Mouse (Mus musculus) limb, embryonic 10.5 days (tissue): ENCODE results near the gene Cpm. TPM values are rescaled to one million over a fixed set of nuclear protein-coding genes. Genes with fewer than 3 reads are reported as not detected.
A peak's percentile ranks its signal among the peaks of the same experiment; 100 is the strongest.

Source experiments
- DNase-seq: peaks from one replicate; pipeline ENCODE4 v3.0.0-alpha.2; 2017; ENCODE audit warnings: low spot score
- H3K27ac ChIP-seq: fragments of 300-500 bp; sonication (generic); 2 replicates; pipeline ENCODE4 v1.5.1; 2016; ENCODE audit warnings: mild to moderate bottlenecking
- H3K27me3 ChIP-seq: fragments of 300-500 bp; sonication (generic); 2 replicates; pipeline ENCODE4 v1.6.1; 2016; ENCODE audit warnings: low read depth, mild to moderate bottlenecking; ENCODE audit not compliant: poor library complexity, severe bottlenecking
- H3K36me3 ChIP-seq: fragments of 300-500 bp; sonication (generic); 2 replicates; pipeline ENCODE4 v1.6.1; 2016; ENCODE audit warnings: mild to moderate bottlenecking, moderate library complexity
- H3K4me1 ChIP-seq: fragments of 300-500 bp; sonication (generic); 2 replicates; pipeline ENCODE4 v1.6.1; 2016
- H3K4me3 ChIP-seq: fragments of 300-500 bp; sonication (generic); 2 replicates; pipeline ENCODE4 v1.5.1; 2016; ENCODE audit warnings: mild to moderate bottlenecking, moderate library complexity
- H3K9me3 ChIP-seq: fragments of 300-500 bp; sonication (generic); replicated peaks from 2 replicates; pipeline ENCODE4 v1.6.1; 2016; ENCODE audit warnings: mild to moderate bottlenecking
- WGBS: fragments of 180-500 bp; shearing (Covaris S2); methylation state at CpG from one replicate; pipeline ENCODE4 v1.1.7; 2016; 5-methylcytosine and 5-hydroxymethylcytosine counted together
- polyA plus RNA-seq: library from polyadenylated mRNA; unstranded; fragments of >200 nt; fragmentation: Nextera tagmentation; extraction: Ambion mirVana; gene quantifications from 2 replicates; pipeline ENCODE4 v1.2.1, GENCODE M21; 2016

The Cpm gene
- polyA plus RNA-seq, 1 experiment from 2014 or later, result 31.5 TPM

DNA sequence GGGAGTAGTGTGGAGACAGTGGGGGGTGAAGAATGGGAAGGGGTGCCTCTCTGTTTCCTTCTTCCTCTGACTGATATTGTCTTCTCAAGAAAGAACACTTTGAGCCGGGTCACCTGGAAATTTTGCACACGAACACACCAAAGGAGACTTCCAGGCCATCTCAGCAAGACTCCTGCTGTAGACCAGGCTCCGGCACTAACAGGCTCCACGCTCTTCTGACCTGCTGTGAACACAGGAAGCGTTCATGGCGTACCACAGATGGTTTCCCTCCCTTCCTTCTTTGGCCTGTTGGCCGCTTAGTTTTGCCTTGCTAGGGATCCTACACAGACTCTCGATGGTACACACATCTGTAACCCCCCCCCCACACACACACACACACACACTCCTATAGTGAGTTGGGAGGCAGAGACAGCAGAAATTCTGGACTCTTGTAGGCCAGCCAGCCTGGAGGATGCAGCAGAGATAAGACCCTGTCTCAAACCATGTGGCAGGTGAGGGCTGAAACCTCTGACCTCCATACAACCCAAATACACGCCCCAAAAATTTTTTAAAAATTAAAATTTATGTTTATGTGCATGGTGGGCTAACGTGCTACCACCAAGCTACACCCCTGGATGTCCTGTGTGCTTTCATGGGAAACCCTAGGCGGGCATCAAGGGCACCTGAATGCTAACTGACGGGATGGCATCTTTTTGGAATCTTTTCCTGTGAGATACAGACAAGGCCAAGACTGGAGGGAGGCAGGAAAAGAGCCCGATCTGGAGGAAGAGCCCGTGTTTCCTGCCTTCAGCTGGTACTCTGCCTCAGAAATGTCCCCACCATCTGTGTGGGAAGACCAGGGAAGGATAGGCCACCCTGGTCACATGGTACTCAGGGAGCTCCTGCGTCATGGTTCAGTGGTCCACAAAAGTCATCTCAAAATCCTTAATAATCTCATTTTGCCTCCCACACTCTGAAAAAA lies 23.7 kb upstream of the Cpm start:
- peak overlapping the region; percentile 40; the same call in 1 of the 2 replicates for H3K27ac ChIP-seq
- no peak for DNase-seq
- H3K4me3 ChIP-seq, result no peak overlapping the region
- peaks cover 14% of the 10 kb centered on the region for H3K4me1 ChIP-seq
- no peaks in the 10 kb centered on the region for H3K36me3 ChIP-seq
- 88% methylated on average over 15 of the region's 15 CpGs for WGBS
- H3K27me3 ChIP-seq, result no peaks in the 10 kb centered on the region
- no peaks in the 10 kb centered on the region for H3K9me3 ChIP-seq

- H3K9me3 ChIP-seq, result no peaks in the 10 kb centered on the region
- H3K27ac ChIP-seq, result peak overlapping the region; percentile 39; the same call in 1 of the 2 replicates
- H3K36me3 ChIP-seq, result no peaks in the 10 kb centered on the region
- H3K4me3 ChIP-seq, result no peak overlapping the region
- WGBS, result 81% methylated on average over 5 of the region's 5 CpGs
- no peak for DNase-seq
- H3K4me1 ChIP-seq, result peaks cover 9% of the 10 kb centered on the region
- H3K27me3 ChIP-seq, result no peaks in the 10 kb centered on the region
Measured at GRCm38 (mm10) chr10:117606423-117606822, 22.9 kb upstream of the Cpm start.

DNA sequence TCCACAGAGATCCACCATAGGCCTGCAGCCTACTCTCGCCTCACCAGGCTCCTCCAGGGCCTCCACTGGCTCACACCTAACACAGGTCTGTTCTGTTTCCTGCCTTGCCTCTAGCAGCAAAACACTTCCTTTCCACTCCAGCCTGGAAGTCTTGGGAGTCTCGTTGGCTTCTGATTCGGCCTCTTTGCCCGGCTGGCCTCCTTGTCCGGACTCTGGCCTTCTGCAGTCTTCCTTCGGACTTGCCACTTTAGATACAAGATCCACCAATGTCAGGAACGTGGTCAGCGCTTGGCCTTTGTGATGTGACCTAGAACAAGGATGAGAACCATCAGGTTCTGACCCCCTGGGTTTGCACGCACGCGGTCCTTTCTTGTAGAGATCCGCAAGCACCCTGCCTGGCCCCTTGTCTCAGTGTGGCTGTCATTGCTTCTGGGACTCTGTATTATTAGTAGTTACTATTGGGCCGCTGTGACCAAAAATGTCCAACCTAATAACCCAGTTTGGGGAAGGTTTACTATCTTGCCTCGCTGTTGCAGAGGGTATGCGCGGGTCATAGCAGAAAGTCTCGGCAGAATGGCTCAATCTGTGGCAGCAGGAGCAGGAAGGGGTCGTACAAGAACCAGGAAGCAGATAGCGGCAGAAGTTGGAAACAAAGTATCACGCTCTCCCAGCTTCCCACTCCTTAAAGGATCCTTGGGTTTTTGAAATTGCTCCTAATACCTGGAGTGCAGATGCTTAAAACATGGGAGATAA lies 22.1 kb upstream of the Cpm start:
- DNase-seq, result no peak
- no peak overlapping the region for H3K4me3 ChIP-seq
- no peaks in the 10 kb centered on the region for H3K9me3 ChIP-seq
- 94% methylated on average over 20 of the region's 20 CpGs for WGBS
- H3K27me3 ChIP-seq, result no peaks in the 10 kb centered on the region
- peaks cover 4% of the 10 kb centered on the region for H3K4me1 ChIP-seq
- peak overlapping the region; percentile 39; the same call in 1 of the 2 replicates for H3K27ac ChIP-seq
- H3K36me3 ChIP-seq, result no peaks in the 10 kb centered on the region

DNA sequence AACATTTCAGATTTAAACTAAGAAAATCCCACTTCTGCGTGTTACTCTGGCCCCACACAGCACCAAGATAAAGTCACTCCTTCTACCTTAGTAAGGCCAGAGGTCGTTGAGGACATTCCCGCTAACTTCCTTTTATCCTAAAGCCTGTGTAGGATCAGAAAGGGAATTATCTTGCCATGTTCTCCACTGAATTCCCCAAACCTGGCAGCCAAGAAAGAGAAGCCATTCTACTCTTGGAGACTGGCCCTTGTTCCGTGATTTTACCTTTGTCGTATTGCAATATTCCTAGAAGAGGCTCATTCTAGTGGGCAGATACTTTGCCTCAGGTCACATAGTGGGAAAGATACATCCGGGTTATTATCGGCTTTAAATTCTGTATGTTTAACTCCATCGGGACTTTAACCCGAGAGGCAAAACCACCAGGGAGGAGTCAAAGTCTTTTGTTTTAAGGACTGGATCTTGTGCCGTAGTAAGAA lies 21.5 kb upstream of the Cpm start:
- H3K9me3 ChIP-seq, result no peaks in the 10 kb centered on the region
- H3K27ac ChIP-seq, result no peak overlapping the region
- WGBS, result 94% methylated on average over 10 of the region's 10 CpGs
- H3K36me3 ChIP-seq, result no peaks in the 10 kb centered on the region
- peaks cover 4% of the 10 kb centered on the region for H3K4me1 ChIP-seq
- no peaks in the 10 kb centered on the region for H3K27me3 ChIP-seq
- DNase-seq, result no peak
- no peak overlapping the region for H3K4me3 ChIP-seq

DNA sequence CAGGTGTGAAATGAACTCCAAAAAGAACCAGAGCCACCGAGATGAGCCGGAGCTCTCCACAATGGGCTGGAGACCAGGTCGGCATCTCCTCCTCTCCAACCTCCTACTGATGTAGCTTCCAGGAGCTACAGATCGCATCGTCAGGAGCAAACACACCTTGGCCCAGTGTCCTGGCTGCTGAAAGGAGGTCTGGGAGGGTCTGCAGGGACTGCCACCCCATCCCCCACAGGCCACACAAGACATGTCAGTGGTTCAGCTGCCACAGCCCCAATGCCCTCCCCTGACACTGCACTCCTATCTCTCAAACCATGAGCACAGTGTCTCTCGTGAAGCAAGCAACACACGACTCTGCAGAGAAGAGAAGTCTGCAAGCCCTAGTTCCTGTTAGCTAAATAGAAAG lies 20.8 kb upstream of the Cpm start:
- 90% methylated on average over 7 of the region's 7 CpGs for WGBS

GRCm38 (mm10) chr10:117608988-117609809 lies 20.1 kb upstream of the Cpm start:
- Histone ChIP-seq H3K27ac (no peak overlapping the region), H3K4me1 (peaks cover 4% of the 10 kb centered on the region), H3K9me3 (no peaks in the 10 kb centered on the region), H3K36me3 (no peaks in the 10 kb centered on the region), H3K4me3 (no peak overlapping the region), H3K27me3 (no peaks in the 10 kb centered on the region)
- no peak for DNase-seq
- WGBS, result 89% methylated on average over 7 of the region's 7 CpGs

More for the DNA sequence above, 20.8 kb upstream of the Cpm start:
- Histone ChIP-seq H3K27me3 (no peaks in the 10 kb centered on the region), H3K9me3 (no peaks in the 10 kb centered on the region), H3K27ac (no peak overlapping the region), H3K4me1 (peaks cover 4% of the 10 kb centered on the region), H3K4me3 (no peak overlapping the region), H3K36me3 (no peaks in the 10 kb centered on the region)
- no peak for DNase-seq

DNA sequence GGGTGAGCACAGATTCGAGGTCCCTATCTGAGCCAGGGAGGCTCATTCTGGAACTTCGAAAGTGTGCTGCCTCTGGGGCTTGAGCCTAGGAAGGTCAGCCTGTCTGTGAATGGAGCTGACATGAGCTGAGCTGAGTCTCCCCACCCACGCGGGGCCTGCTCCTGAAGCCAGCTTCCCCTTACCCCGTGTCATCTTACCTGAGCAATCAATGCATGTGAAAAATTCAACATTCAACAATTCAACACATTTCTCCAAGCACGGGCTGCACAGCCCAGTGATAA lies 19.6 kb upstream of the Cpm start:
- DNase-seq, result no peak
- Histone ChIP-seq H3K27ac (no peak overlapping the region), H3K4me1 (peaks cover 4% of the 10 kb centered on the region), H3K36me3 (no peaks in the 10 kb centered on the region), H3K9me3 (no peaks in the 10 kb centered on the region), H3K4me3 (no peak overlapping the region), H3K27me3 (no peaks in the 10 kb centered on the region)
- 93% methylated on average over 6 of the region's 6 CpGs for WGBS

DNA sequence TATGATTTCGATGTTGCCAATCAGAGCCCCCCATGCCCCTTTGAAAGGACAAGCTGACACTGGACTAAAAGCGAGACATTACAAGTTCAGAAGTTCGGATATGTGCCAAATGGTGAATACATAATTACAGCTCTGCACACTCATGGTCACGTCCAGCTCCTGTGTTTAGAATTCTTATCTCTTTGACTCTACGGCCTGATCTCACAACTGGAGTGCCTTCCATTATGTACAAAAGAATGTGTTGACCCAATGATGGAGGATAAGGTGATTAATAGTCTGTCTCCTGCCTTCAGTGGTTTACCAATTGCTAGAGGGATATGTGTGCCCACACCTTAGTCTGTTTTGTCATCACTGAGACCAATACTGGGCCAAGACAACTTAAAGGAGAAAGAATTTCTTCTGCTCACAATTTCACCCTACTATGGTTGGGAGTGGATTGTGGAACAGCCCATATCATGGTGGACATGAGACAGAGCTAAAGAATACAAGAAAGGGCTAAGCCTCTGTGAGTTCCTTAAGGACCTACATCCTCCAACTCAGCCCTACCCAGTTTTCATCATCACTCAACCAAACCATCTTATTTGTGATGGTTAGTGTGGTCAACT lies 19.0 kb upstream of the Cpm start:
- Histone ChIP-seq H3K9me3 (no peaks in the 10 kb centered on the region), H3K27me3 (no peaks in the 10 kb centered on the region), H3K4me3 (no peak overlapping the region), H3K4me1 (peaks cover 2% of the 10 kb centered on the region), H3K27ac (no peak overlapping the region), H3K36me3 (no peaks in the 10 kb centered on the region)
- 92% methylated on average over 5 of the region's 5 CpGs for WGBS
- DNase-seq, result no peak

DNA sequence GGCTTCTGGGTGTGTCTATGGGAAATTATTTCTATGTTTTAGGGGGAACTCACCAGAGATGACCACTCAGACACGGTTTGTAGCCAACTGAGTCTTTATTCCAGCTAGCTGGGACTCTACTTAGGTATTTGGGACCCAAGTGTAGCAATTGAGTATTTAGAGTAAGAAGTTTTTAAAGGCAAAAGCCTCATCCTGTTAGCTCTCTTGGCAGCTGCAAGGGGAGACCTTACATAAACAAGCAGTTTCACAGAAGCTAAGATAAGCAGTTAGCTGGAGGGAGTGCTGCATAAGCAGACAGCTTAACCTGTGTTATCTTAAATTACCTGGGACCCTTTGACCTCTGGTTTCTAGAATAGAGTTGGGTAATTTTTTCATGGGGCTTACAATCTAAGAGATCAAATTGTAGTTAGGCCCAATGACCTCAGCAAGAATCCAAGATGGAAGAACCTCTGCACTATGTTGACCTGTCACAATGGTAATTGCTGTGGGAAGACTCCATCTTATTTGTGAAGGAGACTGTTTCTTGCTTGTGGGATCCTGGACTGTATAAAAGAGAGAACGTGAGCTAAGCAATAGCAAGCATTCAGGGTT lies 18.4 kb upstream of the Cpm start:
- Histone ChIP-seq H3K4me3 (no peak overlapping the region), H3K27ac (no peak overlapping the region), H3K4me1 (no peaks in the 10 kb centered on the region), H3K36me3 (no peaks in the 10 kb centered on the region), H3K27me3 (no peaks in the 10 kb centered on the region), H3K9me3 (no peaks in the 10 kb centered on the region)
- DNase-seq, result no peak
- WGBS, result 80% methylated on average over 2 of the region's 2 CpGs

- H3K27me3 ChIP-seq, result no peaks in the 10 kb centered on the region
- H3K4me1 ChIP-seq, result no peaks in the 10 kb centered on the region
- H3K36me3 ChIP-seq, result no peaks in the 10 kb centered on the region
- no peaks in the 10 kb centered on the region for H3K9me3 ChIP-seq
- H3K4me3 ChIP-seq, result no peak overlapping the region
- whole genome bisulfite sequencing, result 91% methylated on average over 2 of the region's 2 CpGs
- DNase-seq, result no peak
- H3K27ac ChIP-seq, result no peak overlapping the region
Measured at GRCm38 (mm10) chr10:117611503-117611902, 17.8 kb upstream of the Cpm start.

DNA sequence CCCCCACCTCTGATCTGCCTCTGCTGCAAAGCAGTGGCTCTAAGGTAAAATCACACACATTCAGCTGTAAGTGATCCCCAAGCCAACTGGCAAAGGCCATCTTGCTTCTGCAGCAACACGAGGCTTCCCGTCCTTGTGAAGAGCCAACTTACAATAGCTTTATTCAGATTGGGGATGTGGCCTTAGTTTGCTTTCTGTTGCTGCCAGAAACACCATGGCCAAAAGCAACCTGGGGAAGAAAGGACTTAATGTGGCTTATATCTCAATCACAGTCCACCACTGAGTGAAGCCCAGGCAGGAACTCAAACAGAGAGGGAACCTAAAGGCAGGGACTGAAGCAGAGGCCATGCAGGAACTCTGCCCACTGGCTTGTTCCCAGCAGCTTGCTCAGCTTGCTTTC lies 17.3 kb upstream of the Cpm start:
- no peak overlapping the region for H3K27ac ChIP-seq
- no peak overlapping the region for H3K4me3 ChIP-seq
- H3K9me3 ChIP-seq, result no peaks in the 10 kb centered on the region
- WGBS, result 91% methylated on average over 2 of the region's 2 CpGs
- no peak for DNase-seq
- no peaks in the 10 kb centered on the region for H3K4me1 ChIP-seq
- no peaks in the 10 kb centered on the region for H3K36me3 ChIP-seq
- H3K27me3 ChIP-seq, result no peaks in the 10 kb centered on the region
